Mouse (Mus musculus): ENCODE data around the gene Rbms3.

GRCm38 (mm10) chr9:116808401-116808800 is 821.3 kb downstream of the Rbms3 start:
- no peak for TF ChIP-seq CTCF (IDR thresholded peaks at IDR 0.05)
- no peak for TF ChIP-seq EP300 (IDR thresholded peaks at IDR 0.05; ENCODE audit: insufficient read depth, low read depth, low read length)
